Mouse (Mus musculus) frontal cortex, postnatal 25 days (tissue): Measurements from ENCODE around the gene Tanc1.
A peak's percentile ranks its signal among the peaks of the same experiment; 100 is the strongest.

Experiments used
- DNase-seq, 2 experiments: peaks; one replicate each; pipeline ENCODE4 v3.0.0; 2022; ENCODE audit warnings: low spot score in 2 of 2

Gene Tanc1

DNA sequence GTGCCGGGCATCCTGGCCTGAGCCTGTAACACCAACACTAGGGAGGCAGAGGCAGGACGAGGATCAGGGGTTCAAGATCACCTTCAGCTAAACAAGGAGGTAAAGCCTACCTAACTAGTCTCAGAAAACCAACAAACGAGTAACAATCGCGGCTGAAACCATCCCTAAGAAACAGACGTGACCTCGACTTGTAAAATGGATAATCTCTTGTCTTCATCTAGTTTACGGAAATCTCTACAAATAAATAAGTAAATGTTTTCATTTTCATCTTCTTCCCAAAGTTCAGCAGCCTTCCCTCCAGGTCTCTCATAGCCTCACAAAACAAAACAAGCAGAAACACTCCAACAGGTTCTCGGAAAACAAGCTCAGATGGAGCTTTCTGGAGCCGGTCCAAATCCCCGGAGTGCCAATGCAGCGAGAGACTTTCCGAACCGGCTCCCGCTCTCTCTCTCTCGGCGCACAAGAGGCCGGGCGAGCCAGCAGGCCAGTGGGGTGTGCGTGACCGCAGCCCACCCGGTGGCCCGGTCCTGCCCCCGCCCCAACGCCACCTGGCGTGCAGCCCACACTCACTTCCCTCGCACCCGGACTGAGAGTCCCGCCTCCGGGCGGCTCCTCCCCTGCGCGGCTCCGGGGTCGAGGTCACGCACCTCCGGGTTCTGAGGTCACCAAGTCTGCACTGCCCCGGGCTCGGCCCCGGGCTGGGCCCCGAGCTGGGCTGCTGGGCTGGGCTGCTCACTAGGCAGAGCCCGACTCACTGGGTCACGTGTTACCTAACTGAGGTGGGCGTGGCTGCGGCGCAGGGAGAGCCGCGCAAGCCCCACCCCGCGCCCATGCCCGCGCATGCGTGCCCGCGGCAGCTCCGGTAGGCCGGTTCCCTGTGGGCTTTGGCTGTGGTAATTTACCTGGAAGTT lies 270.2 kb downstream of the Tanc1 start, which contains the start of gene Wdsub1:
TSS of gene Wdsub1 (minus strand) at position 761 of the 911 bp plus-strand sequence.
- peak; percentile 66 to 80 for DNase-seq

GRCm38 (mm10) chr2:59882742-59883281 lies 271.0 kb downstream of the Tanc1 start:
- DNase-seq: no peak

- DNase-seq: no peak
Observed at GRCm38 (mm10) chr2:59889699-59890098, 277.9 kb downstream of the Tanc1 start.
